Mouse (Mus musculus) T-helper 2 cell (primary cell): Measurements from ENCODE around the gene Usp13.

Experiments used
- in situ Hi-C: fragments of 300-600 bp; cut with MboI, MseI; formaldehyde crosslinking; loops from one replicate; pipeline ENCODE4 v1.15.1; 2025; ENCODE audit warnings: high pct_unique_total_duplicates

Gene Usp13

GRCm38 (mm10) chr3:32939802-32940501 is 122.6 kb downstream of the Usp13 start:
- in situ Hi-C loops: no loop called here

GRCm38 (mm10) chr3:32947486-32947885 is 130.1 kb downstream of the Usp13 start:
- in situ Hi-C loops: no loop called here

GRCm38 (mm10) chr3:32951382-32951781 is 134.0 kb downstream of the Usp13 start:
- in situ Hi-C loops: no loop called here

- in situ Hi-C loops: no loop called here
Observed at GRCm38 (mm10) chr3:32961494-32961893, 144.1 kb downstream of the Usp13 start.

GRCm38 (mm10) chr3:32965528-32965927 is 148.2 kb downstream of the Usp13 start:
- in situ Hi-C loops: no loop called here

GRCm38 (mm10) chr3:32968671-32969425 is 151.5 kb downstream of the Usp13 start:
- in situ Hi-C loops: no loop called here

- in situ Hi-C loops: no loop called here
Observed at GRCm38 (mm10) chr3:32970257-32970656, 152.9 kb downstream of the Usp13 start.

- in situ Hi-C loops: no loop called here
Observed at GRCm38 (mm10) chr3:32979238-32979637, 161.9 kb downstream of the Usp13 start.

- in situ Hi-C loops: no loop called here
Observed at GRCm38 (mm10) chr3:32979981-32980380, 162.6 kb downstream of the Usp13 start.

- in situ Hi-C loops: no loop called here
Observed at GRCm38 (mm10) chr3:32985141-32985540, 167.8 kb downstream of the Usp13 start.
